Mouse (Mus musculus): Measurements from ENCODE around the gene Ccnd3. TPM values are rescaled to one million over a fixed set of nuclear protein-coding genes. Genes with fewer than 3 reads are reported as not detected.

Ccnd3 gene
- polyA plus RNA-seq, 1 experiment: 148 TPM

- DNase-seq: peak; percentile 31
- H3K27ac ChIP-seq (ENCODE audit: insufficient read depth, low read depth, low read length): no peak overlapping the region
- no peaks in the 10 kb centered on the region for H3K27me3 ChIP-seq (replicated peaks; ENCODE audit: control insufficient read depth, insufficient read depth, low read length)
- no peak for TF ChIP-seq CTCF (conservative IDR thresholded peaks at IDR 0.05; ENCODE audit: insufficient read depth, insufficient read length, low read depth, low read length)
- no peak for TF ChIP-seq POLR2A (IDR thresholded peaks at IDR 0.05; ENCODE audit: low read depth, low read length)
- H3K36me3 ChIP-seq (ENCODE audit: control insufficient read depth, insufficient read depth, low read length): no peaks in the 10 kb centered on the region
- 66% methylated on average over 7 of the region's 7 CpGs for WGBS
- no peaks in the 10 kb centered on the region for H3K4me1 ChIP-seq (ENCODE audit: control insufficient read depth, insufficient read depth, low read length)
- H3K4me3 ChIP-seq (ENCODE audit: insufficient read depth, low read depth, low read length): no peak overlapping the region
Observed at GRCm38 (mm10) chr17:47543051-47543650, 38.3 kb downstream of the Ccnd3 start.

- no peaks in the 10 kb centered on the region for H3K36me3 ChIP-seq (ENCODE audit: control insufficient read depth, insufficient read depth, low read length)
- WGBS: 95% methylated on average over 12 of the region's 12 CpGs
Observed at GRCm38 (mm10) chr17:47545154-47545553, 40.3 kb downstream of the Ccnd3 start.

GRCm38 (mm10) chr17:47545861-47546331, 41.0 kb downstream of the Ccnd3 start:
- Histone ChIP-seq H3K27me3 (replicated peaks; ENCODE audit: control insufficient read depth, insufficient read depth, low read length) (no peaks in the 10 kb centered on the region), H3K36me3 (ENCODE audit: control insufficient read depth, insufficient read depth, low read length) (no peaks in the 10 kb centered on the region), H3K27ac (ENCODE audit: insufficient read depth, low read depth, low read length) (no peak overlapping the region), H3K4me1 (ENCODE audit: control insufficient read depth, insufficient read depth, low read length) (no peaks in the 10 kb centered on the region), H3K4me3 (ENCODE audit: insufficient read depth, low read depth, low read length) (no peak overlapping the region)
- TF ChIP-seq POLR2A (IDR thresholded peaks at IDR 0.05; ENCODE audit: low read depth, low read length): no peak
- 84% methylated on average over 17 of the region's 17 CpGs for WGBS
- no peak for DNase-seq

More at GRCm38 (mm10) chr17:47545154-47545553, 40.3 kb downstream of the Ccnd3 start:
- TF ChIP-seq POLR2A (IDR thresholded peaks at IDR 0.05; ENCODE audit: low read depth, low read length) (no peak), CTCF (conservative IDR thresholded peaks at IDR 0.05; ENCODE audit: insufficient read depth, insufficient read length, low read depth, low read length) (no peak)
- Histone ChIP-seq H3K27me3 (replicated peaks; ENCODE audit: control insufficient read depth, insufficient read depth, low read length) (no peaks in the 10 kb centered on the region), H3K27ac (ENCODE audit: insufficient read depth, low read depth, low read length) (no peak overlapping the region), H3K4me1 (ENCODE audit: control insufficient read depth, insufficient read depth, low read length) (no peaks in the 10 kb centered on the region), H3K4me3 (ENCODE audit: insufficient read depth, low read depth, low read length) (no peak overlapping the region)
- no peak for DNase-seq

GRCm38 (mm10) chr17:47551049-47551448, 46.2 kb downstream of the Ccnd3 start:
- Histone ChIP-seq H3K27ac (ENCODE audit: insufficient read depth, low read depth, low read length) (no peak overlapping the region), H3K36me3 (ENCODE audit: control insufficient read depth, insufficient read depth, low read length) (no peaks in the 10 kb centered on the region), H3K27me3 (replicated peaks; ENCODE audit: control insufficient read depth, insufficient read depth, low read length) (no peaks in the 10 kb centered on the region), H3K4me3 (ENCODE audit: insufficient read depth, low read depth, low read length) (no peak overlapping the region), H3K4me1 (ENCODE audit: control insufficient read depth, insufficient read depth, low read length) (no peaks in the 10 kb centered on the region)
- TF ChIP-seq CTCF (conservative IDR thresholded peaks at IDR 0.05; ENCODE audit: insufficient read depth, insufficient read length, low read depth, low read length): no peak
- no peak for TF ChIP-seq POLR2A (IDR thresholded peaks at IDR 0.05; ENCODE audit: low read depth, low read length)
- DNase-seq: no peak
- WGBS: 53% methylated on average over 7 of the region's 7 CpGs

GRCm38 (mm10) chr17:47552994-47553393, 48.1 kb downstream of the Ccnd3 start:
- H3K4me1 ChIP-seq (ENCODE audit: control insufficient read depth, insufficient read depth, low read length): no peaks in the 10 kb centered on the region

GRCm38 (mm10) chr17:47554621-47555020, 49.8 kb downstream of the Ccnd3 start:
- 75% methylated on average over 10 of the region's 10 CpGs for WGBS
- H3K27ac ChIP-seq (ENCODE audit: insufficient read depth, low read depth, low read length): no peak overlapping the region
- no peaks in the 10 kb centered on the region for H3K27me3 ChIP-seq (replicated peaks; ENCODE audit: control insufficient read depth, insufficient read depth, low read length)
- no peak overlapping the region for H3K4me3 ChIP-seq (ENCODE audit: insufficient read depth, low read depth, low read length)
- no peaks in the 10 kb centered on the region for H3K36me3 ChIP-seq (ENCODE audit: control insufficient read depth, insufficient read depth, low read length)
- H3K4me1 ChIP-seq (ENCODE audit: control insufficient read depth, insufficient read depth, low read length): no peaks in the 10 kb centered on the region
- no peak for DNase-seq
- no peak for TF ChIP-seq POLR2A (IDR thresholded peaks at IDR 0.05; ENCODE audit: low read depth, low read length)
- TF ChIP-seq CTCF (conservative IDR thresholded peaks at IDR 0.05; ENCODE audit: insufficient read depth, insufficient read length, low read depth, low read length): no peak

More at GRCm38 (mm10) chr17:47552994-47553393, 48.1 kb downstream of the Ccnd3 start:
- H3K4me3 ChIP-seq (ENCODE audit: insufficient read depth, low read depth, low read length): no peak overlapping the region
- no peak for DNase-seq
- no peak overlapping the region for H3K27ac ChIP-seq (ENCODE audit: insufficient read depth, low read depth, low read length)
- no peaks in the 10 kb centered on the region for H3K27me3 ChIP-seq (replicated peaks; ENCODE audit: control insufficient read depth, insufficient read depth, low read length)
- H3K36me3 ChIP-seq (ENCODE audit: control insufficient read depth, insufficient read depth, low read length): no peaks in the 10 kb centered on the region
- TF ChIP-seq POLR2A (IDR thresholded peaks at IDR 0.05; ENCODE audit: low read depth, low read length) (no peak), CTCF (conservative IDR thresholded peaks at IDR 0.05; ENCODE audit: insufficient read depth, insufficient read length, low read depth, low read length) (no peak)

- H3K36me3 ChIP-seq (ENCODE audit: control insufficient read depth, insufficient read depth, low read length): no peaks in the 10 kb centered on the region
- H3K4me3 ChIP-seq (ENCODE audit: insufficient read depth, low read depth, low read length): no peak overlapping the region
- H3K27me3 ChIP-seq (replicated peaks; ENCODE audit: control insufficient read depth, insufficient read depth, low read length): no peaks in the 10 kb centered on the region
- TF ChIP-seq POLR2A (IDR thresholded peaks at IDR 0.05; ENCODE audit: low read depth, low read length) (no peak), CTCF (conservative IDR thresholded peaks at IDR 0.05; ENCODE audit: insufficient read depth, insufficient read length, low read depth, low read length) (no peak)
- H3K4me1 ChIP-seq (ENCODE audit: control insufficient read depth, insufficient read depth, low read length): no peaks in the 10 kb centered on the region
- WGBS: 76% methylated on average over 2 of the region's 3 CpGs
- no peak for DNase-seq
- H3K27ac ChIP-seq (ENCODE audit: insufficient read depth, low read depth, low read length): no peak overlapping the region
Observed at GRCm38 (mm10) chr17:47557179-47557578, 52.3 kb downstream of the Ccnd3 start.
